Mouse (Mus musculus): ENCODE data around the gene Rft1.

Gene Rft1

GRCm38 (mm10) chr14:30731896-30732295, 77.7 kb downstream of the Rft1 start:
- no peak for DNase-seq (ENCODE audit: low spot score)

- DNase-seq (ENCODE audit: low spot score): no peak
Observed at GRCm38 (mm10) chr14:30734665-30735064, 80.5 kb downstream of the Rft1 start.

DNA sequence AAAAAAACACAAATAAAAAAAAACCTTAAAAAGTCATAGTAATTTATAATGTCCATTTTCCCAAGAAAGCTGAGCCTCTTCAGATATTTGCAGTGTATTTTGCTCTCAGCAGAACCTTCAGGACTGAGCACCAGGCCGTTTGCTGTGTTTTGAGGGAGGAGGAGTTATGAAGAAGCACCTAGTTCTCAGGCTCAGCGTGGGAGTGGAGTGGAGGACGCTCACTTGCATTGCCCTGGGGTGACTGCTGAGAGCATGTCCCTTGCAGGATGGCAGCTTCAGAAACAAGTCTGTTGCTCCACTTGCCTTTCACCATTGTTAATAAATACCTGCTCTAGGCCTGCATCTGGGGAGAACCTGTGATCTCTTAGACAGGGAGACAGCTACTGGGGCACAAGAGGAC, 81.7 kb downstream of the Rft1 start:
- no peak for DNase-seq (ENCODE audit: low spot score)

DNA sequence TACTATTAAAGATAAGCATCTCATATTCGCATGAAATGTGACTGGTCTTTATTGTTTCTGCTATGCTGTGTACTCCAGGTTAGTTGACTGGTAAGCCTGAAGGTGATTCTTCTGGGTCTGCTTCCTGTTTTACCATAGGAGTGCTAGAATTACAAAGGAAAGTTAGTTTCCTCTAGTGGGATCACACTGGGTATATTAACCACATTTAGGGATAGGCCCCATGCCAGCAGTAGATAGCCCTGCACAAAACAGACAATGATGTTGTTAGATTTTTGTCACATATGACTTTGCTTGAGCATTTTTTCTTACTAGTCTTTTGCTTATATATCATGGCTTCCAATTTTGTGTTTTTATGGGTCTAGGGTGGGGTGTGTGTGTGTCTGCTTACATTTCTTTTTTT, 82.3 kb downstream of the Rft1 start:
- DNase-seq (ENCODE audit: low spot score): no peak
